Mouse (Mus musculus) heart, embryonic 14.5 days (tissue): Measurements from ENCODE around the gene Rtbdn. TPM values are rescaled to one million over a fixed set of nuclear protein-coding genes. Genes with fewer than 3 reads are reported as not detected.

Source experiments
- ATAC-seq: fragments of 200-750 bp; cut with Nextera tagmentation; 2 replicates; pipeline ENCODE4 v1.8.0; 2017; ENCODE audit warnings: low read depth, moderate TSS enrichment; ENCODE audit not compliant: insufficient number of reproducible peaks, insufficient read depth, low FRiP score
- H3K27ac ChIP-seq, 2 experiments: fragments of 200-500 bp in 1 of 2; fragments of 300-500 bp in 1 of 2; sonication (generic) in 1 of 2; replicated peaks in 1 of 2; 2 replicates each; pipeline ENCODE4 v1.5.1; 2012 to 2014; ENCODE audit warnings: low read depth in 2 of 2, low read length in 2 of 2, control low read depth in 1 of 2, mild to moderate bottlenecking in 1 of 2, mixed read lengths in 1 of 2; ENCODE audit not compliant: control insufficient read depth in 1 of 2, insufficient read depth in 1 of 2
- H3K27me3 ChIP-seq: fragments of 300-500 bp; sonication (generic); 2 replicates; pipeline ENCODE4 v1.6.1; 2014; ENCODE audit warnings: mild to moderate bottlenecking, low read length, control low read depth; ENCODE audit not compliant: control insufficient read depth, insufficient read depth
- H3K36me3 ChIP-seq: fragments of 300-500 bp; sonication (generic); 2 replicates; pipeline ENCODE4 v1.6.1; 2014; ENCODE audit warnings: mild to moderate bottlenecking, control low read depth, low read length, mixed read lengths; ENCODE audit not compliant: control insufficient read depth, insufficient read depth
- H3K4me1 ChIP-seq, 2 experiments: fragments of 200-500 bp in 1 of 2; fragments of 300-500 bp in 1 of 2; sonication (generic) in 1 of 2; 2 replicates each; pipeline ENCODE4 v1.6.1; 2012 to 2014; ENCODE audit warnings: low read length in 2 of 2, control low read depth in 1 of 2, mixed read lengths in 1 of 2; ENCODE audit not compliant: control insufficient read depth in 2 of 2, insufficient read depth in 2 of 2
- H3K4me2 ChIP-seq: fragments of 300-500 bp; sonication (generic); 2 replicates; pipeline ENCODE4 v1.6.1; 2014; ENCODE audit warnings: mild to moderate bottlenecking, low read length
- H3K4me3 ChIP-seq, 2 experiments: fragments of 200-500 bp in 1 of 2; fragments of 300-500 bp in 1 of 2; sonication (generic) in 1 of 2; 2 replicates each; pipeline ENCODE4 v1.5.1; 2012 to 2014; ENCODE audit warnings: low read length in 2 of 2, mild to moderate bottlenecking in 2 of 2, control low read depth in 1 of 2, low read depth in 1 of 2, moderate library complexity in 1 of 2; ENCODE audit not compliant: control insufficient read depth in 1 of 2, insufficient read depth in 1 of 2
- H3K9ac ChIP-seq: fragments of 300-500 bp; sonication (generic); 2 replicates; pipeline ENCODE4 v1.6.1; 2014; ENCODE audit warnings: mild to moderate bottlenecking, low read length
- H3K9me3 ChIP-seq: fragments of 300-500 bp; sonication (generic); 2 replicates; pipeline ENCODE4 v1.6.1; 2016; ENCODE audit warnings: low read length, control low read depth; ENCODE audit not compliant: control insufficient read depth
- WGBS: fragments of 180-500 bp; shearing (Covaris S2); extraction: QIAGEN DNeasy Blood & Tissue Kit; methylation state at CpG from one replicate; pipeline ENCODE4 v1.1.7; 2014; 5-methylcytosine and 5-hydroxymethylcytosine counted together
- polyA plus RNA-seq: library from polyadenylated mRNA; unstranded; fragments of >200 nt; fragmentation: Nextera tagmentation; extraction: Ambion mirVana; gene quantifications from 2 replicates; pipeline ENCODE4 v1.2.1, GENCODE M21; 2014

Gene Rtbdn
- polyA plus RNA-seq, 1 experiment from 2014 or later, result 0.12 TPM

DNA sequence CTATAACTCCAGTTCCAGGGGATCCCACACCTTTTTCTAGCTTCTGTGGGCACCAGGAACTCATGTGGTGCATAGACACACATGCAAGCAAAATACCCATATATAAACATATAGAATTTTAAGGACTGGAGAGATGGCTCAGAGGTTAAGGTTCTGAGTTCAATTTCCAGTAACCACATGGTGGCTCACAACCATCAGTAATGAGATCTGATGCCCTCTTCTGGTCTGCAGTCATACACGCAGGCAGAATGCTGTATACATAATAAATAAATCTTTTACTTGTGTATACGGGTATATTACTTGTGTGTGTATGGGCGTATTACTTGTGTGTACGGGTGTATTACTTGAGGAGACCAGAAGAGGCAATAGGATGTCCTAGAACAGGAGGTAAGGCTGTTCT lies 17.2 kb downstream of the Rtbdn start:
- Histone ChIP-seq H3K36me3 (peaks cover 17% of the 10 kb centered on the region; the same call in 1 of the 2 replicates), H3K9me3 (no peaks in the 10 kb centered on the region), H3K27me3 (no peaks in the 10 kb centered on the region), H3K9ac (no peak overlapping the region), H3K4me2 (no peak overlapping the region), H3K4me3 (no peak overlapping the region), H3K4me1 (peaks cover 13 to 26% of the 10 kb centered on the region in 2 experiments), H3K27ac (no peak overlapping the region)
- no peak for ATAC-seq
- WGBS, result 89% methylated on average over 4 of the region's 4 CpGs

DNA sequence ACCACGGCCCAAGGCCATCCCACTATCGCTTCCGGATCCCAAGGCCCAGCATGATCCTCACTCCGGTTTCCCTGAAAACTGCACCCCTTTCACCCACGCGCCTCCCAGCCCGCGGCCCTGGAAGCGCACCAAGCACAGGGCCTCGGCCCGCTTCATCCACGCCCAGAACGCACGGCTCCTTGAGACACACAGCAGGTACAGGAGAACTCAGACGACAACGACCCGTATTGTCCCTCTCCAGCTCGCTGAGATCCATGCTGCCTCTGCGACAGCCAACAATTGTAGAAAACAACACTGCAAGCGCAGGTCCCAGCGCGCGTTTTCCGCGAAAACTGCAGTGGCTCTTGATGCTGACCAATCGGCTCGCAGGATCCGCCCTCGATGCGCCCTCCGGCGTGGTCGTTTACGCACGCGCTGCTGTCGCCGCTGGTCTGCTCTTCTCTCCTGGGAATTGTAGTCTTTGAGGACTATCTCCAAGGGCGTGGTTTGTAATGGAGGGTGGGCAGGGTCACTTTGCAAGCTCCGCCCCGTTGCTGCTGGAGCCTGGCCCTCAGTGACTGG lies 19.0 kb downstream of the Rtbdn start:
- peak; percentile 85 for ATAC-seq
- Histone ChIP-seq H3K27me3 (no peaks in the 10 kb centered on the region), H3K9me3 (no peaks in the 10 kb centered on the region), H3K4me1 (peaks cover 17 to 31% of the 10 kb centered on the region in 2 experiments), H3K4me2 (peak overlapping the region; percentile 98), H3K4me3 (peak overlapping the region; percentile 63 to 74), H3K9ac (peak overlapping the region; percentile 79), H3K27ac (peak overlapping the region; percentile 54 to 62), H3K36me3 (peaks cover 8% of the 10 kb centered on the region)
- WGBS, result under 1% methylated on average over 41 of the region's 41 CpGs

- Histone ChIP-seq H3K36me3 (peaks cover 11% of the 10 kb centered on the region), H3K4me1 (peaks cover 19 to 34% of the 10 kb centered on the region in 2 experiments), H3K4me2 (peak overlapping the region; percentile 98), H3K9me3 (no peaks in the 10 kb centered on the region), H3K9ac (no peak overlapping the region), H3K27me3 (no peaks in the 10 kb centered on the region), H3K4me3 (no peak overlapping the region), H3K27ac (peak overlapping the region; percentile 37 to 59; a peak in 2 of 4 replicates)
- no peak for ATAC-seq
- 38% methylated on average over 3 of the region's 3 CpGs for WGBS
These were observed 19.8 kb downstream of the Rtbdn start for GRCm38 (mm10) chr8:84966603-84967002.

GRCm38 (mm10) chr8:84967532-84968304 lies 20.9 kb downstream of the Rtbdn start:
- Histone ChIP-seq H3K4me3 (no peak overlapping the region), H3K4me1 (peaks cover 19 to 34% of the 10 kb centered on the region in 2 experiments), H3K9ac (no peak overlapping the region), H3K27ac (no peak overlapping the region), H3K4me2 (no peak overlapping the region), H3K27me3 (no peaks in the 10 kb centered on the region), H3K36me3 (peaks cover 22% of the 10 kb centered on the region), H3K9me3 (no peaks in the 10 kb centered on the region)
- ATAC-seq, result no peak
- WGBS, result 85% methylated on average over 13 of the region's 13 CpGs

GRCm38 (mm10) chr8:84968650-84969049 lies 21.9 kb downstream of the Rtbdn start:
- H3K4me1 ChIP-seq, result peaks cover 19 to 34% of the 10 kb centered on the region in 2 experiments
- H3K36me3 ChIP-seq, result peaks cover 31% of the 10 kb centered on the region
- no peaks in the 10 kb centered on the region for H3K9me3 ChIP-seq
- H3K27ac ChIP-seq, result peak overlapping the region; percentile 82 to 90
- peak overlapping the region; percentile 57 to 70 for H3K4me3 ChIP-seq
- 33% methylated on average over 2 of the region's 2 CpGs for WGBS
- H3K4me2 ChIP-seq, result peak overlapping the region; percentile 82
- ATAC-seq, result no peak
- no peaks in the 10 kb centered on the region for H3K27me3 ChIP-seq
- H3K9ac ChIP-seq, result peak overlapping the region; percentile 83

GRCm38 (mm10) chr8:84969241-84970134 lies 22.7 kb downstream of the Rtbdn start, which contains the start of the genes Gm49661, Prdx2 and Rnaseh2a:
Gene Gm49661 (minus strand): TSS chr8:84969433.
Gene Prdx2 (plus strand): TSS chr8:84969587.
Gene Rnaseh2a (minus strand): TSS chr8:84969767.
- Histone ChIP-seq H3K4me2 (peak within 1 kb of the TSS; percentile 82), H3K27me3 (no peaks in the 10 kb centered on the region), H3K9ac (peak within 1 kb of the TSS; percentile 83), H3K27ac (peak within 1 kb of the TSS; percentile 82 to 90), H3K4me1 (peaks cover 19 to 36% of the 10 kb centered on the region in 2 experiments), H3K4me3 (peak within 1 kb of the TSS; percentile 57 to 70), H3K36me3 (peaks cover 40% of the 10 kb centered on the region), H3K9me3 (no peaks in the 10 kb centered on the region)
- under 1% methylated on average over 56 of the region's 56 CpGs for WGBS
- ATAC-seq, result peak; percentile 62

DNA sequence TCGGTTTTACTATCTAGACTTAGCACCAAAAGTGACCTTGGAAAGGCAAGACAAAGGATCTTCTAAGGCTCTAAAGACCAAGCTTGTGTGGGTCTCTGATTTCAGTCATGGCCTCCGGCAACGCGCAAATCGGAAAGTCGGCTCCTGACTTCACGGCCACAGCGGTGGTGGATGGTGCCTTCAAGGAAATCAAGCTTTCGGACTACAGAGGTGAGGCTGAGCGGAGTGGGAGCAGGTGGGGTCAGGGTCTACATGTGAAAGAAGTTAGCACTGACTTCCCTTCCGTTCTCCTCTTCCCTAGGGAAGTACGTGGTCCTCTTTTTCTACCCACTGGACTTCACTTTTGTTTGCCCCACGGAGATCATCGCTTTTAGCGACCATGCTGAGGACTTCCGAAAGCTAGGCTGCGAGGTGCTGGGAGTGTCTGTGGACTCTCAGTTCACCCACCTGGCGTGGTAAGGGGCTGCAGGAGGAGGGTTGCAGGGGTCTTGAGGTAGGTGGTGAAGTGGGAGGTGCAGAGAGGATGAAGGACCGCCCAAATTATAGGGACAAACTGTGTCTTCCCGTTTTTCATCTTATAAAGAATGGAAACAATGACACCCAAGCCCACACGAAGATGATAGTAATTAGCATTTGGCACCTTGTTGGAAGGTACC lies 23.5 kb downstream of the Rtbdn start:
- Histone ChIP-seq H3K27ac (peak overlapping the region; percentile 82 to 90), H3K4me3 (peak overlapping the region; percentile 57 to 70), H3K4me1 (peaks cover 15 to 34% of the 10 kb centered on the region in 2 experiments), H3K36me3 (peaks cover 47% of the 10 kb centered on the region), H3K9ac (peak overlapping the region; percentile 83), H3K27me3 (no peaks in the 10 kb centered on the region), H3K9me3 (no peaks in the 10 kb centered on the region), H3K4me2 (peak overlapping the region; percentile 82)
- 10% methylated on average over 21 of the region's 21 CpGs for WGBS
- no peak for ATAC-seq
